Mouse (Mus musculus) layer of hippocampus, adult 11-12 months (tissue): ENCODE data around the gene Kank1.

ENCODE experiments used
- DNase-seq: peaks from one replicate; pipeline ENCODE4 v3.0.0; 2022; ENCODE audit warnings: low spot score

Gene Kank1

GRCm38 (mm10) chr19:25405987-25406386 lies 169.2 kb downstream of the Kank1 start:
- DNase-seq, result no peak

- DNase-seq, result peak; percentile 34
Observed at GRCm38 (mm10) chr19:25406481-25407184, 169.9 kb downstream of the Kank1 start.

- DNase-seq, result no peak
Observed at GRCm38 (mm10) chr19:25407185-25407886, 170.6 kb downstream of the Kank1 start.

GRCm38 (mm10) chr19:25407887-25408236 lies 171.1 kb downstream of the Kank1 start:
- no peak for DNase-seq

- DNase-seq, result no peak
Observed at GRCm38 (mm10) chr19:25409239-25409638, 172.5 kb downstream of the Kank1 start.

GRCm38 (mm10) chr19:25411353-25411752 lies 174.6 kb downstream of the Kank1 start:
- peak; percentile 17 for DNase-seq

- no peak for DNase-seq
Observed at GRCm38 (mm10) chr19:25415448-25415847, 178.7 kb downstream of the Kank1 start.

- DNase-seq, result no peak
Observed at GRCm38 (mm10) chr19:25417671-25418070, 180.9 kb downstream of the Kank1 start.

- DNase-seq, result no peak
Observed at GRCm38 (mm10) chr19:25419983-25420382, 183.2 kb downstream of the Kank1 start.

GRCm38 (mm10) chr19:25422096-25422495 lies 185.3 kb downstream of the Kank1 start:
- no peak for DNase-seq

GRCm38 (mm10) chr19:25423371-25423770 lies 186.6 kb downstream of the Kank1 start:
- no peak for DNase-seq

- no peak for DNase-seq
Observed at GRCm38 (mm10) chr19:25426431-25426830, 189.7 kb downstream of the Kank1 start.

- no peak for DNase-seq
Observed at GRCm38 (mm10) chr19:25427886-25428285, 191.1 kb downstream of the Kank1 start.

- no peak for DNase-seq
Observed at GRCm38 (mm10) chr19:25428338-25428962, 191.7 kb downstream of the Kank1 start.

GRCm38 (mm10) chr19:25431431-25431830 lies 194.7 kb downstream of the Kank1 start:
- DNase-seq, result no peak

- no peak for DNase-seq
Observed at GRCm38 (mm10) chr19:25431909-25432308, 195.1 kb downstream of the Kank1 start.

- DNase-seq, result no peak
Observed at GRCm38 (mm10) chr19:25433169-25433690, 196.5 kb downstream of the Kank1 start.

- DNase-seq, result no peak
Observed at GRCm38 (mm10) chr19:25434345-25434744, 197.6 kb downstream of the Kank1 start.

GRCm38 (mm10) chr19:25434795-25435194 lies 198.0 kb downstream of the Kank1 start:
- no peak for DNase-seq

GRCm38 (mm10) chr19:25435412-25435811 lies 198.6 kb downstream of the Kank1 start:
- DNase-seq, result no peak

- no peak for DNase-seq
Observed at GRCm38 (mm10) chr19:25436175-25436574, 199.4 kb downstream of the Kank1 start.

- no peak for DNase-seq
Observed at GRCm38 (mm10) chr19:25436789-25437650, 200.2 kb downstream of the Kank1 start.
